Mouse (Mus musculus): ENCODE results near the gene Slc26a10. TPM values are rescaled to one million over a fixed set of nuclear protein-coding genes. Genes with fewer than 3 reads are reported as not detected.

Slc26a10 gene
- polyA plus RNA-seq, 1 experiment: 0.33 TPM

- TF ChIP-seq GATA1 (IDR thresholded peaks at IDR 0.05; ENCODE audit: low read length): no peak
Observed at GRCm38 (mm10) chr10:127164190-127164589, 16.3 kb downstream of the Slc26a10 start.

GRCm38 (mm10) chr10:127160728-127161127 is 19.7 kb downstream of the Slc26a10 start:
- no peak for TF ChIP-seq GATA1 (IDR thresholded peaks at IDR 0.05; ENCODE audit: low read length)

GRCm38 (mm10) chr10:127160081-127160480 is 20.4 kb downstream of the Slc26a10 start:
- TF ChIP-seq GATA1 (IDR thresholded peaks at IDR 0.05; ENCODE audit: low read length): no peak

GRCm38 (mm10) chr10:127158471-127158870 is 22.0 kb downstream of the Slc26a10 start:
- TF ChIP-seq GATA1 (IDR thresholded peaks at IDR 0.05; ENCODE audit: low read length): no peak

GRCm38 (mm10) chr10:127156511-127156910 is 23.9 kb downstream of the Slc26a10 start:
- no peak for TF ChIP-seq GATA1 (IDR thresholded peaks at IDR 0.05; ENCODE audit: low read length)

- TF ChIP-seq GATA1 (IDR thresholded peaks at IDR 0.05; ENCODE audit: low read length): no peak
Observed at GRCm38 (mm10) chr10:127156089-127156488, 24.4 kb downstream of the Slc26a10 start.

GRCm38 (mm10) chr10:127154652-127155051 is 25.8 kb downstream of the Slc26a10 start:
- no peak for TF ChIP-seq GATA1 (IDR thresholded peaks at IDR 0.05; ENCODE audit: low read length)

- no peak for TF ChIP-seq GATA1 (IDR thresholded peaks at IDR 0.05; ENCODE audit: low read length)
Observed at GRCm38 (mm10) chr10:127154241-127154640, 26.2 kb downstream of the Slc26a10 start.

- no peak for TF ChIP-seq GATA1 (IDR thresholded peaks at IDR 0.05; ENCODE audit: low read length)
Observed at GRCm38 (mm10) chr10:127153323-127153722, 27.1 kb downstream of the Slc26a10 start.

GRCm38 (mm10) chr10:127150471-127150872 is 30.0 kb downstream of the Slc26a10 start:
- no peak for TF ChIP-seq GATA1 (IDR thresholded peaks at IDR 0.05; ENCODE audit: low read length)

- no peak for TF ChIP-seq GATA1 (IDR thresholded peaks at IDR 0.05; ENCODE audit: low read length)
Observed at GRCm38 (mm10) chr10:127147135-127147534, 33.3 kb downstream of the Slc26a10 start.

GRCm38 (mm10) chr10:127145303-127145702 is 35.1 kb downstream of the Slc26a10 start:
- no peak for TF ChIP-seq GATA1 (IDR thresholded peaks at IDR 0.05; ENCODE audit: low read length)

- TF ChIP-seq GATA1 (IDR thresholded peaks at IDR 0.05; ENCODE audit: low read length): no peak
Observed at GRCm38 (mm10) chr10:127144536-127144935, 35.9 kb downstream of the Slc26a10 start.

GRCm38 (mm10) chr10:127143228-127143627 is 37.2 kb downstream of the Slc26a10 start:
- no peak for TF ChIP-seq GATA1 (IDR thresholded peaks at IDR 0.05; ENCODE audit: low read length)

- TF ChIP-seq GATA1 (IDR thresholded peaks at IDR 0.05; ENCODE audit: low read length): no peak
Observed at GRCm38 (mm10) chr10:127141500-127141899, 38.9 kb downstream of the Slc26a10 start.

- TF ChIP-seq GATA1 (IDR thresholded peaks at IDR 0.05; ENCODE audit: low read length): no peak
Observed at GRCm38 (mm10) chr10:127140971-127141370, 39.5 kb downstream of the Slc26a10 start.

- TF ChIP-seq GATA1 (IDR thresholded peaks at IDR 0.05; ENCODE audit: low read length): no peak
Observed at GRCm38 (mm10) chr10:127138328-127139141, 41.9 kb downstream of the Slc26a10 start.

Data from G1E-ER4 (cell line).